Mouse (Mus musculus): ENCODE measurements at regions not wholly inside any gene's neighbourhood (a gene's known extent, or its start where the extent isn't known, plus 50 kb on each side); places are given as distances from the start of the nearest gene placed in this dataset.

DNA sequence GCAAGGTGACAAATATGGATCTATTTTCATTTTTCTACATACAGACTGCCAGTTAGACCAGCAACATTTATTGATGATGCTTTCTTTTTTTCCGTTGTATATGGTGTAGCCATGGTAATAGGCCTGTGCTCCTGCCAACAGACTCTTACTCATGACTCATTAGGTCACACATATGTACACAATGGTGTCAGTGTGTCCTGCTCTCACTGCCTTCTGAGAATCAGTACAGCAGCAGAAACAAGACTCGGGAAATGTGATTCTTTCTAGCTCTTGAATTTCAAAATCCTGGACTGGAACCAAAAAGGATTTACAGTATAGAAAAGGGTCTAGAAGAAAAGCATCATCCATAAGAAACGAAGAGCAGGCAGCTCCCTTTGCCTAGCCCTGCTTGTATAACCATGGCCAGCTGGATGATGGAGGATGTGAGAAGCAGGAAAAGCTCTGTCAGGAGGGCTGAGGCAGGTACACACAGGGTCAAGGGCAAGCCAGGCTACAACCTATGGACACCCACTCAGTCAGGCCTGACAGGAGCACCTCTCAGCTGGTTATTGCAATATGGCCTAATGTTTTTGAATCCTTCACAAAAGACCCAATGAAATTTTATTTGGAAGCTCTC lies 132.2 kb downstream of the Tmem17 start:
- no peak for DNase-seq (ENCODE audit: low spot score in 2 of 2)

DNA sequence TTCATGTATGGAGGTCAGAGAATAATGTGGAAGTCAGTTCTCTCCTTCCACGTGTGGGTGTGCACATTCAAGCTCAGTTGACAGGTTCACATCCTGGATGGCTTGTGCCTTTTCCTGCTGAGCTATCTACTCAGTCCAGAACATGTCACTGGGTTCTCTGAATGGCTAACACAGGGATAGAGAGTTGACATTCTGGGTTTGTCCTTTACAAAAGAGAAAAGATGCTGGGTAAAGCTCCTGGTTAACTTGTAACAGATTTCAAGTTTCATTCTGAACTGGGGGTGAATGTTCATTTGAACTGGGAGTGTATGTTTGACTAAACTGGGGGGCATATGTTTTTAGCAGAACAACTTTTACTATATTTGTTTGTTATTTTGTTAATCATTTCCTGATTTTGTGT lies 133.0 kb downstream of the Tmem17 start:
- no peak for DNase-seq (ENCODE audit: low spot score in 2 of 2)

DNA sequence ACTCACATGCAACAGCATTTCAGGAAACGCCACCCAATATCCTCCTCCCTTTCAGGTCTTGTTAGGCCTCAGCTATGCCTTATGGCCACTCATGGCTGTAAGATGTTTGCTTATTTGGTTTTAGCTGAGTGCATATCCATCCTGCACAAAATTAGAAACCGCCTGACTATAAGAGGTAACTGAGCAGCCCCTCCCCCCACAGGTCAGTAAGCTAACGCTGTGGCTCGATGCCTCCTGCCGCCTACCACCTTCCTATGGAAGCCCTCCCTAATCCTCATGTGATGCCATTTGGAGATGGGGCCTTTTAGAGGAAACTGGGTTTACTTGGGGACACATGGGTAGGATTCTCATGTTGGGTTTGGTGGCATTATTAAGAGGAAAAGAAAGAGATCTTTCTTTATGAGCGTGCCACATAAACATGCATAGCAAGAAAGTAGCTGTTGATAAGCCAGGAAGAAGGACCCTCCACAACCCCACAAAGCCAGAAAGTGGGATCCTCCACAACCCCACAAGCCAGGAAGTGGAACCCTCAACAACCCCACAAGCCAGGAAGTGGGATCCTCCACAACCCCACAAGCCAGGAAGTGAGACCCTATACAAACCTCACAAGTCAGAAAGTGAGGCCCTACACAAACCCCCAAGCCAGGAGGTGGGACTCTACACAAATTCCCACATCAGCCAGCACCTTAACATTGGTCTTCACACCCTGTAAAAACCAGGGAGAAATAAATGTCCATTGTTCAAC lies 134.5 kb downstream of the Tmem17 start:
- no peak for DNase-seq (ENCODE audit: low spot score in 2 of 2)

DNA sequence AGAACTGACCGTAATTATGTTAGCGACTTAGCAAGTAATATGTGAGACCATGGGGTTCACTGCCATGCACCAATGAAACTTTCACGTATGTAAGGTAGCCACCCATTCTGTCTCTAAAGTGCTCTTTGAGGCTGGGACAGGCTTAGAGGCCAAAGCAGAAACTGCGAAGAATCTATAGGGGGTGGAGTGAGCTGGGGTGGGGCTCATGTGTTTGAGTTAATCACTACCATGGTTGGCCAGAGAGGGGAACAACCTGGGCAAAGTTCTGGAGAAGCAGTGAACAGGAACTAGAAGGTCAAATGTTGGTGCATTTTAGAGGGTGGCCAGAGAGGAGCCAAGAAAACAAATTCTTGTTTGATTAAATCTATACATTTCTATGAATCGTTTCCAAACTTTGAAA lies 136.4 kb downstream of the Tmem17 start:
- no peak for DNase-seq (ENCODE audit: low spot score in 2 of 2)

DNA sequence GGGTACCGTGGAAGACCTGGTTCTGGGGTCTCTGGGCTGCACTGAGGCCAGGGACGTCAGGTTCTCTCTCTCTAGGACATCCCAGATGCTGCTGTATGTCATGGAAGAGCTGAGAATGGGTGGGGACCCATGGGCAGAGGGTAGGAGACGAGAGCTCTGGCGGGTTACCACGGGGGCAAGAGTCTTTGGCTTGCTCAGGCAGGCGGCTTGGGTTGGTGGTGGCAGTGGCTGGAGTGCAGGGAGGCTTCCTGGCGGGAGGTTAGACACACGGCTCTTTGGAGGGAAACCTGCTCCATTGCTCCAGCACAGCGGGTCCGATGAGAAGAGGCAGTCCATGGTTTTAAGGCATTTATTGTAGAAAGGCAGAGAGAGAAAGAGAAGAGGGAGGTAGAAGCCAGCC lies 138.9 kb downstream of the Tmem17 start:
- peak in 1 of 2 experiments; percentile 51 for DNase-seq (ENCODE audit: low spot score in 2 of 2)

DNA sequence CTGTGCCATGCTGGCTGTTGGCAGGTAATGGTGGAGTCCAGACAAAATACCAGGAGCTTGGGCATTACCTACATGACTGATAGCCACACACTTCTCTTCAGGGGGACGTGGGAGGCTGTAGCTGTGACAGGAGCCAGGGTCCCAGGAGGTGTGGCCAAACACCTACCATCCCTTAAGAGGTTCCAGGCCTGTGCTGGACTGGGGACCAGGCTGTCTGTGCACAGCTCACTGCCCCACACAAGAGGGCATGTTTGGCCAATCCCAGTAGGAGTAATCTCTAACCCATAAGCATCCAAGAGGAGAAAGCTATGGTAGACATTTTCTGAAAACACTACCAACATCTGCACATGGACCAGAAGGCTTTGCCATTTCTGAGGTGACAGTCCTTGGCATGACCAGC lies 139.4 kb downstream of the Tmem17 start:
- DNase-seq (ENCODE audit: low spot score in 2 of 2) = peak in 1 of 2 experiments; percentile 32

DNA sequence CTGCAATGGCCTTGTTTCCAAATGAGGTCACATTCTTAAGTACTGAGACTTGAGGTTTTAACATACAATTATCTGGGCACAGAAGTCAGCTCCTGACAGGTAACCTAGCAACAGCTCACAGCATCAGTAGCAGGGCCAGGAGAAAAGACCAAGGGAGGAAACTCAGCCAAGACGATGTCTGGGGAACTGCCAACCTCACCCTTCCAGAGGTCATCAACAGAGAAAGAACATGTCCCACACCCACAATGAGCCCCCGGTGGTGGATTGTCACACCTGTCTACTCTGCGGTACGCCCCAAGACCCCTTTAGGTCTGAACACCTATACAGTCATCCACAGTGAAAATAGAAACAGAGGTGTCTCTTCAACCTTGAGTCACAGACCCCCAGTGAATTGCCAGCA lies 140.0 kb downstream of the Tmem17 start:
- peak in 1 of 2 experiments; percentile 55 for DNase-seq (ENCODE audit: low spot score in 2 of 2)

DNA sequence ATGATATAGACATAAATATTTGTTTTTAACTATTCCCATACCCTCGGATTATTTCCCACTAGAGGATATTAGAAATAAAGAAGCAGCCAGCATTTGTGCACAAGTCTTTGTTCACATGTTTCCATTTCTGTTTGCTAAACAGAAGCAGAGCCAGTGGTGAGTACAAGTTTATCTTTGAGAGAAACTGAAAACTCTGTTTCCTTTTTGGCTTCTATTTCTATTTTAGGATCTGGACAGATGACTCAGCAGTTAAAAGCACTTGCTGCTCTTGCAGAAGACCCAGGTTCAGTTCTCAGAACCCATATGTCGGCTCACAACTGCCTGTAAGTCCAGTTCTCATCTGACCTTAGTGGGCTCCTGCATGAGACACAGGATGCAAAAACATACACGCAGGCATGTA lies 141.0 kb downstream of the Tmem17 start:
- no peak for DNase-seq (ENCODE audit: low spot score in 2 of 2)

DNA sequence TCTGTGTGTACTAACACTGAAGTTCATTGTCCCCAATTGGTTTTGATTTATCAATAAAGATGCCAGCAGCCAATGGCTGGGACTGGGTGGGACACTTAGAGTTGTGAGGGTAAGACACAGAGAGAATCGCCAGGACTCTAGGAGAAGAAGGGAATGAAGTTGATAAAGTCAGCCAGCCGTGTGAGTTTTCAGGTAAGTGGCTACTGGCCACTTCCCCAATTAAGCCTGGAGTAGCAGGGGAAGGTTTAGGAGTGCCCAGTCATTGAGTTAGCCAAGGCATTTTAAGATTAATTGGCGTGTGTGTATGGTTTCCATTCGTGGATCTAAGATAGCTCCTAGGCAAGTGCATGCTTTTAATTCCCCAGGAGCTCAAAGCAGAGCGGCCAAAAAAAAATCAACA lies 141.5 kb downstream of the Tmem17 start:
- no peak for DNase-seq (ENCODE audit: low spot score in 2 of 2)

DNA sequence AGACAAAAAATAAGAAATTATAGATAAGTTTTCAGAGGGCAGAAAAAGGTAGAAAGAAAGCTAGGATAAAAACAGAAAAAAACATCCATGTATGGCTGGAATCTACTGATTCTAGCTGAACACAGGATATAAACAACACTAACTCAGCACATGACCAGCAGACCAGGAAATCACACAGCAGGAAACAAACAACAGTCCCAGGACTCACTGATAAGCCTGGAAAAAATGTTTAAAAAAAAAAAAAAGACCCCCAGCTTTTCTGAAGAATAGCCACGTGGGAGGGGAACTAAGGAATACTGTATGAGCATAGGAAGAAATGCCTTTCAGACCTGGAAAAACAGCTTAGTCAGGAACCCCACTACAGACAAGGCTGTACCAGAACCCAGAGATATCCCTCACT lies 145.7 kb downstream of the Tmem17 start:
- DNase-seq (ENCODE audit: low spot score in 2 of 2) = no peak

DNA sequence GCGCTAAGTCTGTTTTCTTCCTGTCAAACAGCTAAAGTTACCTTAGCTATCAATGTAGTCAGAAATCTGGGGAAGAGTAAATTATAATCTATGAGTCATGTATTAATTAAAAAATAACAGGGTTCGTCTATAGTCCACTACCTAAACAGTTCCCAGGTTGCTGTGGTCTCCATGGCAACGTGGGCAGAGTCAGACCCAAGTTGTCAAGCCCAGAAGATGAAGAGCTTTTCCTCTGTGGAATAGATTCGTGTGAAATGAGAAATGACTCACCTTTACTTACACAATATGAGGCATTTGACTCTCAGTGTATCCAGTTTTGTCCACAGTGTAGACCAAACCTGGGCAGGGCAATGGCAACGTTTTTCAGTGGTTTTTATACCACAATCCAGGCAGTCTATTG lies 149.2 kb downstream of the Tmem17 start:
- DNase-seq (ENCODE audit: low spot score in 2 of 2) = no peak

DNA sequence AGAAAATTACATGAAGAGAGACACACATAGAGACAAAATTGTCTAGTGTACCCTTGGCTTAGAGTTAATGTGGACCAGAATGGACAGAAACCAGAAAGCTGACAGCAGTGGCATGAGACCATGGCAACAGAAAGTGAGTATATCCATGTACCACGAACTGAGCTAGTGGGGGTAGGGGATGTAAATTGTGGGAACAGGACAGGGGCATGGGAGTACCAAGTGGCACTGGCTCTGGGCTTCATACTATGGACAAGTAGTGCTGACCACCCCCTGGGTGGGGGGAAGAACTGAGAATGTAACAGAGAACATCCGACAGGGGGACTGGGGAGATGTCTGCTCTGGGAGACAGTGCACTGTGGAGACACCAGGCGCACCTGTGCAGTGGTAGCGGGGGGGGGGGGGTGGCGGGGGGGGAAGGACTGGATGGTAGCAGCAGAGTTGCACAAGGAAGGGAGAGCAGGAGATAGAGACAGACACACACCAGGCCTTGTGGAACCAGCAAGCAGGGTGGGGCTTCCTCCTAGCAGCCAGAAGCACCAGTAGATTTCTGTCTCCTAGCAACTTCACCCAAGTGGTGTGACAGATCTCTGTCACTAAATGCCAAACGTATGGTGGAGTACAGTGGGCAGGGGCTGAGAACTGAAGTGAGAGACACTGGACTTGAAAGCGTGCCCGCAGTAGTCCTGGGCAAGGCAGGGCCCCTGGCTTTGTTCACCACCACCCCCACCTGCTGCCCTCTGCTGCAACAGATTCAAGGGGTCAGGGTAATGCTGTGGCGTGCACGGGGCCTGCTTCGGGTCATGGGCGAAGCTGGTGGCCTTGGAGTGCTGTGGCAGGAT lies 150.0 kb downstream of the Tmem17 start:
- no peak for DNase-seq (ENCODE audit: low spot score in 2 of 2)

DNA sequence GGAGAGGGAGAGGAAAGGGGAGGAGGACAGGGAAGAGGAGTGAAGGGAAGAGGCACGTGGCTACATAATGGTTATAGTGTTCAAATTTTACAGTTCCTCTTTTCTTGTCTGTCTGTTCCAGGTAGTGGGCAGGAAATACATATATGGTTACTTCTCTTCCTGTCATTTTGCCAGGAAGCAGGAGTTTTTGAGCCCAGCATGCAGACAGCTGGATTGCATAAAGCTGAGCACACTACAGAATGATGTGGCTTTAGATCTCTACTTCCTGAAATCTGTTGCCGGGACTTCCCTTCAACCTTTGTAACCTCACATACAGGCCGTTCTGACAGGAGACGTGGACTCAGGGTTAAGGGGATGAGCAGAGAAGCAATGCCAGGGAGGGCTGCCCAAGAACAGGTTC lies 154.1 kb downstream of the Tmem17 start:
- no peak for DNase-seq (ENCODE audit: low spot score in 2 of 2)

DNA sequence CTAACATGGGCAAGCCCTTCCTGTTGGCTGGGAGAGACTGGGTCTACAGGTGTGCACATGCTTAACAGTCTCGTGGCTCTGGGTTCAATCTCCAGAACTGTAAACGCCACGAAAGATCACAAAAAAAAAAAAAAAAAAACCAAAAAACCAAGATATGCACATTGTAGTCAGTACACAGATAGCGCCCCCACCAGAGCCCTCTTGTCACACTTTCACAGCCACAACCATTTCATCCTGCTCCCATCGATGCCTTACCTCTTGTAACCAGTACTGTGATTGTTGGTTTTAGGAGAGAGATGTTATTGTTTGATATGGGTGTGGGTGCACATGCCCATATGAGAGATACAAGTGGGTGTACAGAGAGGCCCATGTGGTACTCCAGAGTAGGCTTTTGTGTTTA lies 154.5 kb downstream of the Tmem17 start:
- DNase-seq (ENCODE audit: low spot score in 2 of 2) = no peak

DNA sequence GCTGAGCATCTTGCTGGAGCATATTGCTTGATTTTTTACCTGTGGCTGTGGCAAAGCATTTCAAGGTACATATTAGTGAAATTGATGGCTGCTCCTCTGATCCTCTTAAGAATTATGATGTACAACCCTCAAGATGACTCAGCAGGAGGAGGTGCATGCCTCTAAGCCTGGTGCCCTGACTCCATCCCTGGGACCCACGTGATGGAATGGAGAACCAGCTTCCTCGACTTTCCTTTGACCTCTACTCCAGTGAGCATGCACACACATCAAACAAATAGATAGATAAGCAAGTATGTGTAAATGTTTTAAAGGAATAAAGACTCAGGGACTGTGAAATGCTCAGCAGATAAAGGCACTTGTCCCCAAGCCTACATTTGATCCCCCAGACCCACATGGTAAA lies 156.3 kb downstream of the Tmem17 start:
- DNase-seq (ENCODE audit: low spot score in 2 of 2) = no peak

DNA sequence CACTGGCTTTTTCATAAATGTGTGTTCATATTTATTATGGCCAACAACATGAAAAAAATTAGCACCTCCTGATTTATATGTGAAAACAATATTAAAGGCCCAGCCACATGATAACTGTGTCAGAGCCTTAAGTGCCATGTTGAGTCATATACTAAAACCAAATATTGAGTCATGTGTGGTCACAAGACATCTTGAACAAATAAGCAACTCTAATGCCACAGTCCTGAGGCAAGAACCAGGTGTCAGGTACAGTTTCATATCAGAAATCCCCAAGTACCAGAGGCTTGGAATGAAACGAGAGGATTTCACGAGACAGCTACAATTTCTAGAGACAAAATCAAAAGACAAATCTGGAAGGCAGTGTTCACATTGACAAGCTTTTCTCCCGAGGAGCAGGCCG lies 157.4 kb downstream of the Tmem17 start:
- no peak for DNase-seq (ENCODE audit: low spot score in 2 of 2)

DNA sequence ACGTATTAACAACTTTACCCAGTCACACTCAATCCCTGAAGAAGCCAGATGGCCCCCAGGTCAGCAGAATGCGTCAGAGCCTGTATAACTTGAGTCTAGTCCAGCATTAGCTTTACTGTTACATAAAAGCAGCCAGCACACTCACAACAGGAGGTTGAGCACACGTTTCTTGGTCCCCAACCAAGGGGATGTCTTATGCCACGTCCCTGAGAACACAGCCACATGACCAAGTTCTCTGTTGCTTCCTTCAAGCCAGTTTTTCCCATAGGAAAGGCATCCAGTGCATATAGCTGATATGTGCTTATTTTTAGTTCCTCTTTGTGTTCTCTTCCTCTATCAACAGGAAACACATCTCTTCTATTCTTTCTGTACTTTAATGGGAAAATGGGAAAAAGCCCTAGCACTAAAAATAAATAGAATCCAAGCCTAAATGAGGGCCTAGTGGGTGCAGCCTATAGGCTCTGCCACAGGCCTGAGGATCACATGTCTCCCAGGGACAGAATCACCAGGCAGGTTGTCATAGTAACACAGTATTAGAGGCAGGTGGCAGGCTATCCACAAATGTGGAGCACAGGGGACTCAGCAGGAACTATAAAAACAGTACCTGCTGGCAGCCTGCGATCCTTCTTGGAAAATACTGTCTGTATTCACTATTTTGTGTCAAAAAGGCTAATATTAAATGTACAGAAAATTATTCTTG lies 160.1 kb downstream of the Tmem17 start:
- no peak for DNase-seq (ENCODE audit: low spot score in 2 of 2)

DNA sequence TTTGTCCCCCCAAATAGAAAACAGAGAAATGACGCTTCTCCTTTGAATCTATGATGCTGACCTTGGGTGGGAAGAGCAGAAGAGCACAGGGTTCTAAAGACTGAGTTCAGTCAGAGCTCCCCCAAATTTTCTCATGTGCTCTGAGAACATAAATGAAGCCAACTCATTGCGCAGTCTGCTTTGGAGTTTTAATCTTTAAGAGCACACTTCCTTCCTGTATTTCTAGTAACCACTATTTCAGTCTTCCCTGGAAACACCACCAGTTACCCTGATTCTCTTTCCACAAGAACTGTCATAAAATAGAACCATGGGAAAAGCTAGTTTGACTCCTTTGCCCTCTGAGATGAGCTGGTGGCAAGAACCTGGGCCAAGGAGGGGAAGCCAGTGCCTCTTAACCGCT lies 163.2 kb downstream of the Tmem17 start:
- DNase-seq (ENCODE audit: low spot score in 2 of 2) = no peak

DNA sequence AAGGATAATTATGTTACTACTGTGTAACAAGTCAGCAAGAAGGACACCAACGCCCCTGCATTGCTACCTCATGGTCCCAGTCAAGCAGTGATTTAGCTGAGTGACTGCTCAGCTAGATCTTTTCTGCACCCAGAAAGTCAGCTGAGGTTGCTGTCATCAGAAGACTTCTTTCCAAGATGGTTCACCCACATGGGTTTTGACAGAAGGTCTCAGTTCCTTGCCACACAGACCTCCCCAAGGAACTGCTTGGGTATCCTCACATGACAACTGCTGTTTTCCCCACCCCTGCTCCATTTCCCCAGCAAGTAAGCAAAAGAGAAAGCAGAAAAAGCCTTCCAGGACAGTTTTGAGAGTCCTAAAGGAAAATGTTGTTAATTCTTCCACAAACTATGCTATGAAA lies 163.9 kb downstream of the Tmem17 start:
- no peak for DNase-seq (ENCODE audit: low spot score in 2 of 2)

DNA sequence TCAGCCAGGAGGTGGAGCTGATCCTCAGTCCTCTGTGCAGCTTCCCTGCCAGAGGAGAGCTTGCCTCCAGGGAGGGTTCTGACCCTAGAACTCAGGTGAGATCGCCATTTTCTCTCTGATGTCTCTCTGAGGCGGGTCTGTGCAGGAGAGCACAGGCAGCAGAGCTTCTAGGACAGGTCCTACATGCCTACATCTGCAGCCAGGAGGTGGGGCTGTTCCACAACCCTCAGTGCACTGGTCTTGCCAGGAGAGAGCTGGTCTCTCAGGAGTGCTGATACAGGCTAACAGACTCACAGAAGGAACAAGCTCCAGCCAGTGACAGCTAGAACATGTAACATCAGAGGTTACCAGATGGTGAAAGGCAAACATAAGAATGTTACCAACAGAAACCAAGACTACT lies 165.4 kb downstream of the Tmem17 start:
- no peak for DNase-seq (ENCODE audit: low spot score in 2 of 2)

DNA sequence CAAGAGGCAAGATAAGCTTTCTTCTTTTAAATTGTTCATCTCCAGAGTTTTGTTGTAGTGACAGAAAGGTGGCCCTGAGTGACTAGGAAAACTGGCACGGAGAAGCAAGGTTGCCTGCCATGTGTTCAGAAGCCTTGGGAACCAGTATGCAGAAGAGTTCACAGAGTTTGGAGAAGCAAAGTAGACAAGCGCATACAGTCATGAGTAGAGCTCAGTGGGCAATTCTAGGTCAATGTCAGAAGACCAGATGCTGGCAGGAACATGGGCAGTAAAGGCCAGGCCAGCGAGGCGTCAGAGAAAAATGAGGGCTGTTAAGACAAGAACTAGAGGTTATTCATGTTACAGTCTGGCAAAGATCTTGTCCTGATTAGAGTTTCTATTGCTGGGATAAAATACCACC lies 172.7 kb downstream of the Tmem17 start:
- no peak for DNase-seq (ENCODE audit: low spot score in 2 of 2)

DNA sequence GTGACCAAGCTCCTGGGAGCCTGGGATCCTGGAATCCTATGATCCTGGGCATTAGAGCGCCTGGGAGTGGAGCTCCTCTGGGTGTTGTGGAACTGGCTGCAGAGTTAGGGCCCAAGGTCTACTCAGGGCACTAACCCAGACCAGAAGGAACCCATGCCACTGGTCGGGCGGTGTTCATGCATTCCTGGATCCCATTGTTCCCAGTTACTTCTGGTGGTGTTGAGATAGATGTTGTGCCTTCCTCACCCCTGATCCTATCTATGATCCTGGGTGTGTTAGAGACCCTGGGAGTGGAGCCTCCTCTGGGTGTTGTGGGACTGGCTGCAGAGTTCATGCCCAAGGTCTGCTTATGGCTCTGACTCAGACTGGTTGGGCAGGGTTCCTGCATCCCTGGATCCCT lies 169.9 kb downstream of the B3gnt2 start:
- no peak for DNase-seq (ENCODE audit: low spot score in 2 of 2)

Measured in urinary bladder, postnatal 4 days (tissue).